Mouse (Mus musculus): Measurements from ENCODE around the gene Pdgfc.

Gene Pdgfc

DNA sequence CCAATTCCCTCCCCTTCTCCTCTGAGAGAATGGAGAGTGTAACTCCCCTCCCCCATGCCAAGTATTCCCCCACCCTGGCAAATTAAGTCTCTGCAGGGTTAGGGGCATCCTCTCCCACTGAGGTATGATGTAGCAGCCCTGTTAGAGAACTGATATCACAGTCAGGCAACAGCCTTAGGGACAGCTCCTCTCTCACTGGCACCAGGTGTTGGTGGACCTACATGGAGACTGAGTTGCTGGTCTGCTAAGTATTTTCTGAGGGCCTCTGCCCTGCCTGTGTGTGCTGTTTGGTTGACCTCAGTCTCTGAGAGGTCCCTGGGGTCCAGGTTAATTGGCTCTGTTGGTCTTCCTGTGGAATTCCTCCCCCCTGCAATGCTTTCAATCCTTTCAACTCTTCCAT lies 114.0 kb downstream of the Pdgfc start:
- DNase-seq (ENCODE audit: low read depth, low spot score): peak; percentile 4

DNA sequence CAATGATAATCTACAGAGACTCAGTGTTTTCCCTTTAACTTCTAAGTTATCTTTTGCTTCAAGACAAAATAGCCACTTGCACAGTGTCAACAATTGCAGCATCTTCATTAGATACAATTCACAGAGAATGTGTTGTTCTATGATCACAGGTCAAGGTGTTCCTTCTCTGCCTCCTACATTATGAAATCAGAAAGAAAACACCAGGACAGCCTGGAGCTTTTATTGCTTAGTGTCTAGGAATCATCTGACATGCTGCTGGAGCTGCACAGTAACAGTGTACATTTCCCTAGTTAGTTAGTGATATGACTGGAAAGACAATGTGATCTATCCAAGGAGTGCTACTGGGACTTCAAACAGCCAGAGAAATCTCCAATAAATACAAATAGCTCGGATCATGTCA lies 118.2 kb downstream of the Pdgfc start:
- no peak for DNase-seq (ENCODE audit: low read depth, low spot score)

DNA sequence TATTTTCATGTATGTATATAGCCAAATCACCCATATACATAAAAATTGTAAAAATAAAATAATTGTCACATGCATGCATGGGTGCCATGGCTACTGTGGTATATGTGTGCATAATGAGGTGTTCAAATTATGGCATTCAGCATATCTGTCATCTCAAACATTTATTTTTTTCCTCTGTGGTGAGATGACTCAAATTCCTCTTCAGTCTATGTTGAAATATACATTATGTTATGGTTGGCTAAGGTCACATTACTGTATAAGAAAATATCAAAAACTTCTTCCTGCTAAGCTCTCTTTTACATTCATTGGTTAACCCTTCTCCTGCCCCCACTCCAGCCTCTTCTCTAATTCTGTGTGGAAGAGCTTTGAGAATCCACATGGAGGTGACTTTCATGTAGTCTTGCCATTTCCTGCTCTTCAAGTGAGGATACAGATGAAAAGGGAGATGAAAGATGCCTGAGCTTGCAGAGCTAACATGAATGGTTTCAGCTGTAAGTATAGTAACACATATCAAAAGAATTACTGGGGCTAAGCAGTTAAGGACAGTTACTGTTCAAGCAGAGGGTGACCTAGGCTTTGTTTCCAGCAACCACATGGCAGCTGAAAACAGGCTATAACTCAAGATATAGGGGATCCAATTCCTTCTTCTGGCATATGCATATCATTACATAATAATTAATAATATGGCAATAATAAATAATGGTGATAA lies 124.4 kb downstream of the Pdgfc start:
- DNase-seq (ENCODE audit: low read depth, low spot score): no peak

DNA sequence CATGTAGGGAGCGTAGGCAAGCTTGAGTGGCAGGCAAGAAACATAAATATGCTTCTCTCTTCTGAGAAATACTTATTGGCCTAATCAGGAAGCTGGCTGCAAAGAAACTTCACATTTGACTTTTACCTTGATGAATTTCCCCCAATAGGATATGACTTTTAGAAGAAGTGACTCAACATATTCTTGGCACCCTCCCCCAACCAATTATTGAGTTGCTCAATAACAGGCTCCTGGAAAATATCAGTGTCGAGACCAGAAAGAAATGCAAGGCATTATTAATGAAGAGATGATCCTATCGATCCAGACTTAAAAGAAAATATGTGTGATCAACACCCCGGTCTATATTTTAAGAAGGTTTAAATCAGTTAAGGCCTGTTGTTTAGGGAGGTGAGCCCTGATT lies 125.9 kb downstream of the Pdgfc start:
- DNase-seq (ENCODE audit: low read depth, low spot score): no peak

DNA sequence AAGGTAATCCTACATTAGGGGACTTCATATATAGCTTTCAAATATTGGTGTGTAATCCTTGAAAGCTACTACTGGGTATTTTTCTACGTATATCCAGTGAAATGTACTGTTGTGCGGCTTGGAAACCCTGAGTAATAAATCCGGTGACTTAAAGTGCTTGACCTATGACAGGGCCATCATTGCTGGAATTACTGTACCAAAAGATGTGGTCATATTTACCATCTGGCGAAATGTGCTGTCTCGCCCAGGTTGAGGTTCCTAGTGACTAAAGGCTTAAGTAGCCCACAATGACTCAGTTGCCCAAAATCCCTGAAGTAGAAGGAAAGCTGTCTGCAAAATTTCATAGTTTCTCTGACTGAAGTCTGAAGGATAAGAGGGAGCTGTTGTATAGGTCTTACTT lies 127.9 kb downstream of the Pdgfc start:
- DNase-seq (ENCODE audit: low read depth, low spot score): no peak

DNA sequence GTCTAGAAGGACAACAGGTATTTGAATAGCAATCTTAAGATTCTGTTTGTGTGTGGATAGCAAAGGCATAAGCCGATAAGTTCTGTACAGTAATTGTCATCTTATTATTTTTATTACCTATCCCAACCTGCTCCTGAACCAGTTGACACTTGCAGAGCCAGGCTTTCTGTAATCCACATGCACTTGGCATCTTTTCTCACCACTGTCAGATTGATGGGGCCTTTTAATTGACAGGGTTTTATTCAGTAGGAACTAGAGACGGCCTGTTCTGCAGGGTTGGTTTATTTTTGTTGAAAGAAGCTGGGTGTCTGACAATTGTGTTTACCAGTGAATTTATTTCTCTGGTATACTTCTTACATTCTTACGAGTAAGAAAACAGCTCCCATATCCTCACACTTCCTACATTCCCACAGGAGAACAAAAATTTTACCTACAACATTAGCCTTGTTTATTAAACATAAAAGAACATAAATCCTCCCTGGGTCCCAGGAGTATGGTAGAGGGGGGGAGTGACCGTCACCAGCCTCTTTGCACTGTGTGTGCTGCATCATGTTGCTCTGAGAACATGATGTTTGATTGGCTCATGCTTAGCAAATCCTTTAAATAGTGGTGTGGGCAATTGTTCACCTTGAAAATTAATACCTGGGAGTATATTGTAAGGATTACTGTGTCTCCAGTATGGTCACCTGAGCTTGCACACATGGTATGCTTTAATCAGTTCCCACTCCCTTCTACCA lies 134.0 kb downstream of the Pdgfc start:
- DNase-seq (ENCODE audit: low read depth, low spot score): no peak

DNA sequence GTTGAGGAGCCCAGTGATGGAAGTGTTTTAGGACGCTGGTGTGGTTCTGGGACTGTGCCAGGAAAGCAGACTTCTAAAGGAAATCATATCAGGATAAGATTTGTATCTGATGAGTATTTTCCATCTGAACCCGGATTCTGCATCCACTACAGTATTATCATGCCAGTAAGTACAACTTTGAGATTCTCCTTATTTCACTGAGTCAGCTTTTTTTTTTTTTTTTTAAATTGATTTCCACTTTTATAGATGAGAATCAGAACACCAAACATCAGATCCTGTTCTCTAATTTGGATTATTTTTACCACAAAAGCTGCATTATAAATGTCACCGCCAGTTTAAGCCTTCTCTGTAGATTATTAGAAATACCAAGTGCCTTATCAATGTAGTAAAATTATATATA lies 138.6 kb downstream of the Pdgfc start:
- no peak for DNase-seq (ENCODE audit: low read depth, low spot score)

DNA sequence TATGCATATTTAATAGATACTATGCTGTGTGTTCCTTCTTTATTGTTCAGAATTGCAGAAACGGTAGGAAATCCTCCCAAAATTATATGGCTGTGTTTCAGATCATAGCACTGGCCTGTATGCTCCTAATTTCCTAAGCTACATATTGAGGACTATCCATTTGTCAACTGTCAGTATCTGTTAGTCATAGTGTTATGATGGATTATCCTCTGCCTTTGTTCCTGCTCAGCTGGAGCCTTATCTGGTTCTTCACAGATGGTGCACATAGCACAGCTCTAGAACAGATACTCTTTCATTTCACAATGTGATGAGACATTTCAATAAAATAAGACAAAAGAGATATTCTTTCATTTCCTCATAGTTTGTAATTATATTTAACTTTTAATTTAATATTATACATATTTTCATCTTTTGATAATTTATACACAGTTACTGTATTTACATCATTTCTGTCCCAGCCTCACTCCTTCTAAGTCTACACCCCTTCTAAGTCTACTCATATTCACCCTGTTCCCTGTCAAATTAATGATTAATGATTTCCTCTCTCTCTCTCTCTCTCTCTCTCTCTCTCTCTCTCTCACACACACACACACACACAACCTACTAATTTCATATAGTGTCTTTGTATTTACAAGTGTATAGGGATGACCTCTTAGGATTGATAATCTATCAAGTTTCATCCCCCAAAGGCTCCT lies 145.2 kb downstream of the Pdgfc start:
- no peak for DNase-seq (ENCODE audit: low read depth, low spot score)

DNA sequence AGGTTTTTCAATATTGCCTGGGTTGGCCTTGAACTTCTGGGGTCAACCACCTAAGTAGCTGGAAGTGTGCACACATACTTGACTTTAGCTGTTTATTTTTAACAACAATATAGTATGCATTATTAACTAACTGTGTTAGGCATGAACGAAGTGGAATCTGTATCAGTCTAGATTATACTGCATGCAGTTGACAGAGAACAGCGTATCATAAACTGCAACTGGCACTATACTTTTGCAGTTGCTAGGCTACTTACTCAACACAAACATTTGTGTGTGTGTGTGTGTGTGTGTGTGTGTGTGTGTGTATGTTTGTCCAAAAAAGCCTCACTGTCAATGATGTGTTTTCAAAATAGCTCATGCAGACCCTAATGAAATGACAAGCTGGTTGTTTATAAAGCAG lies 160.7 kb downstream of the Pdgfc start:
- DNase-seq (ENCODE audit: low read depth, low spot score): no peak

DNA sequence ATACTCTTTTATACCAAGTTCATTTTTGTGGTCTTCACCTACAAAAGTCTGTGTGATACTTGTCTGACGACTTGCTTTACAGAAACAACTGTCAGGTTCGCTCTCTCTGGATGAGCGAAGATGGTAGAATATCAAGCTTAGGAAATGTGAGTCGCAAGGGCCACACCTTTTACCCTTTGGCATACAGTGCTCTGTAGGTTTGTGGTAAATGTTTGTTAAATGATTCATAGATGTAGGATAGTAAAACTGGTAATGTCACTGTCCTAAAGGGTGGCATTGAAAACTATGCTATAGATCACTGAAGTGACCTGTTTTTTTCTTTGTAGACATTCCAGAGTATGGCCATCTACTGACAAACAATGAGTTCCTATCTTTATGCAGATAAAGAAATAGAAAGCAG lies 161.4 kb downstream of the Pdgfc start:
- no peak for DNase-seq (ENCODE audit: low read depth, low spot score)

DNA sequence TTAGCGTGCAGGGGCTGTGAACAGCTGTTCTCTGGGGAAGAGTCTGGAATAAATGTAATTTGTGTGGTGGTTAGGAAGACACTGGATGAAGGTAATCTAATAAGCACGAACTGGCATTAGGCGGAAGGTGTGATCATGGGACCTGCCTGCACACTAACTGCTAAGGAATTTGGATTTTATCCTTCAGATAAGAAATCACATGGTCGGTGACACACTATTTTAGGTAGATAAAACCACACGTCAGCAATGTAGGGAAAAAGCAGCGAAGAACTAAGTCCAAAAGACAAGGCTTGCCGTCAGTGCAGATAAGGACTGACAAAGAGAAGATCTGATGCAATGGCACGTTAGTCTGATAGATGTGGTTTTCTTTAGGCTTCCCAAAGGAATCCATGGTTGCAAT lies 164.4 kb downstream of the Pdgfc start:
- no peak for DNase-seq (ENCODE audit: low read depth, low spot score)

DNA sequence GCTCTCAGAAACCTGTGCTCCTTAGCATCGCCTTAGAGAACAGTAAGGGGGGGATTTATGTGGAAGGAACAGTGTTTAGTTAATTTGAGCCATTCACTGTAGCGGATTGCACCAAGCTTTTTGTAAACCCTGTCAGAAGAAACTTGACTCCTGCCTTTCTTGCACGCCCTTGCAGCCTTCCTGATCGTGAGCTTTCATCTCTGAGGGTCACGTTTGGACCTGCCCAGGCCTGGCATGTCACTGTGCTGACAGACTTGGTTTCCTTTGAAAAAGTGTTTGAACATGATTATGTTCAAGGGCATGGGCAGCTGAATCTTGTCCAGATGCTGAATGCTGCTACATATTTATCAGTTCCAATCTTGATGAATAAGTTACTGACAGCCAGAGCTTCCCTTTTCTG lies 169.0 kb downstream of the Pdgfc start:
- no peak for DNase-seq (ENCODE audit: low read depth, low spot score)

DNA sequence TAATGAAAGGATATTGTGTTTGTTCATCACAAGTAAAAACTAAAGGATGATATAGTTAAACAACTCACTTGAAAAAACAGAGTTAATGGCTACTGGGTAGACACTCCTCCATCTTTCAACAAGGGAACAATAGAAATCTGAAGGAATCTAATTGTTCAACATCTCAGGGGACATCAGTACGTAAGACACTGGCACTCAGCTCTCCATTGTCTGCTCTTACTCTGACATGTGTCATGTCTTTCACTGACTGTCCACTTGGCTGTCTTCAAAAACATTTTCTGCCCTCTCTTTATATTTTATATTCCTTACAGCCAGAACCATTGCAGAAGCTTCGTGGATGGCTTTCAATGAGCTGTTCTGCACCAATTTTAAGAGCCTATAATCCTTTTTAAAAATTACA lies 172.0 kb downstream of the Pdgfc start:
- DNase-seq (ENCODE audit: low read depth, low spot score): no peak

DNA sequence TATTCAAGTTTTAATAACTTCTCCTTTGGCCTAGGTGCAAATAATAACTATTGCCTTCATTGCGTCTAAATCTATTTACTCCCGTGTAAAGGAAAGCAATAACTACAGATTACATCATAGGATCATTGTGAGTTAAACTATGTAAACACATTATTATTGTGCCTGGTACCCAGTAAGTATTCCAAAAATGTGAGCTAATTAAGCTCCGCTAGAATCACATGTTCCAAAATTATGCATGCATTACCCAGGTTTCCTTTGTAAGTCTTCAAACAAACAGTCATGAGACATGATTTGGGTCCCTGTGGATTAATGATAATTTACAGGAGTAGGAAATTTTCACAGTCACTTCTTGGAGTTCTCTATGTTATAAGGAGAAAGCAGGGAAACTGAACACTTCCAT lies 174.9 kb downstream of the Pdgfc start:
- no peak for DNase-seq (ENCODE audit: low read depth, low spot score)

DNA sequence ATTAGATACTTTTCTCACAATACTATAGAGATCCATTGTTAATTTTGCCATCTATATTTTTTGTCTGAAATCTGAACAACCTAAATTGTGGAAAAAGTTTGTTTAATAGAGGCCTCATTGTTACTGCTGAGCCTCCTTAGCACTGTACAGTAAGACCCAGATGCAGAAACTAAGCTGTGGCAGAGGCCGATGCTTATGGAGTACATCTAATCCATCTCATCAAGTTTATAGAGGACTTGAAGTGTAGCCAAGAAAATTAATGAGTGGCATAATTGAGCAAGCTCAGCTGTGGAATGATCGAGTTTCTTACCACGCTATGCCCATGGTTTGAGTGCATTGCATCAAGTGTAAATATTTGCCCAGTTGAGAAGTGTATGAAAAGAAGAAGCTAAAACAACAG lies 175.4 kb downstream of the Pdgfc start:
- DNase-seq (ENCODE audit: low read depth, low spot score): no peak

DNA sequence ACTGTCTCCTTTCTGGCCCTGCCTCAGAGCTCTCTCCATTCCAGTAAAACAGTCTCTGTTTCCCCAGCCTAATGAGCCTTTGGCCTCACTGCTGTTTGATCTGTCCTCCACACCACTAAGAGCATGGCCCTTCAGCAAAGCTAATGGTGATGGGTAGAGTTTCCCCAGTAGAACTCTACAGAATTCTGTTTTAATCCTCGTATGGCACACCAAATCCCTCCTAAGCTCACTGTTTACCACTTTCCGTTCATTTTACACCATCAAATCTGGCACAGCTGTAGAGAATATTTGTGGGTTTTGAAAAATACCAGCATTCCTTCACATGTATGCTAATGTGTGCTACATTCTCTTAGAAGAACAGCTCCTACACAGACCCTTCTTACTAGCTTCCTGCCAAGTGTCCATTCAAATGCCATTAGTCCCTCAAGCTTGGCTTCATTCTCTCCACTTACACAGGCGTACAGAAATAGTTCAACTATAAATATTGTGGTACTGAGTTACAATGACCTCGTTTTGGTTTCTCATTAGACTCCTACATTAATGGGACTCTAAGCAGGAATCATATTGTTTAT lies 179.4 kb downstream of the Pdgfc start:
- no peak for DNase-seq (ENCODE audit: low read depth, low spot score)

DNA sequence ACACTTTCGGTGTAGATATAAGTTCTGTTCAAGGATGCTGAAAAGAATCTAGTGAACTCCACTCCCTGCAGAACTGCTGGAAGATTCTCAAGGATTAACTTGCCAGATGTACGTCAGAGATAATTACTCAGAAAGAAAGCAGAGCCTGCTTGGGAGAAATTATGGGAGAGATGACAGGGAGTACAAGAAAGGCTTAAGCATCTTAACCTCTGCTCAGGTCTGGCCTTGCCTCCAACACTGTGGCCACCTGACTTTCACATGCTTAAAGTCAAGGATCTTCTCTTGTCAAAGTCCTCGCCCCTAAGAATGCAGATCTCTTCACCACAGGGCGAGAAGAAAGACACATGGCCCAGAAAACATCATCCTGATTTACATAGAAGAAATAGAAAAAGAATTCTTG lies 185.5 kb downstream of the Pdgfc start:
- no peak for DNase-seq (ENCODE audit: low read depth, low spot score)

DNA sequence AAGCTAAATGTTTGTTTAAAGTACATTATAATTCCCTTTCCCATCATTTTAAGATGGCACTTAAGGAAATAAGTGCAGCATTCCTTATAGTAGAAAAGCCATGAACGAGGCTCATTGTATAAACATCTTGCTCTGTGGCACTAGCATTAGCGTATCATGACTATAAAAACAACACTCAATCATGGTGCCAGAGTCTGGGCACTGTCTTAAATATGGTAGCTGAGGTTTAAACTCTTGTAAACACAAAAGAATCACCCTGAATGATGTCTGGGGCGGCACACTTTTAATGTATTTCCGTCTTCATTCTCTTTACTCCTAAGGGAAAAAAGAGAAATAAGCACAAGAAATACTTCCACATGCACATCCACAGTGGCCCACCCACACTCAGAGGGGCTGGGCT lies 192.1 kb downstream of the Pdgfc start:
- DNase-seq (ENCODE audit: low read depth, low spot score): no peak

DNA sequence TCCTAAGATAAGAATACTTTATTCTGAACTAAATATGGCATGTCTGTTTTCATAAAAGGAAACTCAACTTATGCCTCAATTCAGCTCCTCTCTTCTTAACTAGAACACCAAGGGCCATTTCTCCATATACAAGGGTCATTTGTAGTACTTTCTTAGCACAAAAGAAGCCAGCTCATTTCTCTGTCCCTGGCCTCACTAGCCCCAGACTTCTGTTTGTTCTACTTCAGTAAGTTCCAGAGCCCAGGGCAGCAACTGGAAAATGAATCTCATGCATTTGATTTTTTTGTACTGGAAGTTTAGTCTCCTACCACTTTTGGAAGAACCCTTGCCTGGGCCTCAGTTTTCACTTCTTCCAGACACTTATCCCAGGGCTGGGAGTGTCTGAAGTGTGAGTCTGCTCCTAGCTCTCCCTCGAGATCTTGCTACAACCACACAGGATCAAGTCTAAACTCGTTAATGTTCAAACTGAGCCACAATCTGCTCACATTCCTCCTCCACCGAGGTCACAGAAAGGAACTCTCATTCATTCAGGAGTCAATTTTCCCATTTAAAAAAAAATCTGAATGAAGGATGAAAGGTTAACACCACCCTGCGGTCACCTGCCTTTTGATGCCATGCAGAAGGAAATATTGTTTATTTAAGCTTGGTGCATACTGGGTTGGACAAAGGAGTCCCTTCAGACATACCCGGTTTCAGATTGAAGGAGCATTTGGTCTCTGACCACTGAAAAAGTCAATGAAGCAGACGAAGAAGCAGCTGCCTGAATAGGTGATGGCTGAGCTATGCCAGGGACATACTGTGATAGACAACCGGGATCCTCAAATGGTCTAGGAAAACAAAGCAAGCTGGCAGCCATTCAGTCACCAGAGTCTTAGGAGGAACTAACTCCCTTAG lies 206.7 kb downstream of the Pdgfc start:
- no peak for DNase-seq (ENCODE audit: low read depth, low spot score)

DNA sequence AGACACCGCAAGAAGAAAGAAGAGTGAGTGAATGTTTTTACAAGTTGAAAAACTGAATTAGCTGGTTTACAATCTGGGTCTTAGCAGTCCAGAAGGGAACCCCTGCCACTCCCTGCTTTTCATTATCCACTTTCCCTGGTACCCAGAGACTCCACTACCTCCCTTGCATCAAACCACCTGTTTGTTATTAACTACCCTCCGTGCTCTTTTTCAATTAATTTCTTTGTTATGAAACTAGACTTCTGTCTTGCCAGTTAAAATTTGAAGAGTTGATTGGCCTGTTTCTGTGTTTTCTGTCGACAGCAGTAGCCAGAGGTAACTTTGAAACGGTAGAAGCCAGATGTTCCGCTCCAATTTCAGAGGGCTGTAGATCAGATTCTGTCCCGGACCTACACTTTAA lies 207.4 kb downstream of the Pdgfc start:
- no peak for DNase-seq (ENCODE audit: low read depth, low spot score)

DNA sequence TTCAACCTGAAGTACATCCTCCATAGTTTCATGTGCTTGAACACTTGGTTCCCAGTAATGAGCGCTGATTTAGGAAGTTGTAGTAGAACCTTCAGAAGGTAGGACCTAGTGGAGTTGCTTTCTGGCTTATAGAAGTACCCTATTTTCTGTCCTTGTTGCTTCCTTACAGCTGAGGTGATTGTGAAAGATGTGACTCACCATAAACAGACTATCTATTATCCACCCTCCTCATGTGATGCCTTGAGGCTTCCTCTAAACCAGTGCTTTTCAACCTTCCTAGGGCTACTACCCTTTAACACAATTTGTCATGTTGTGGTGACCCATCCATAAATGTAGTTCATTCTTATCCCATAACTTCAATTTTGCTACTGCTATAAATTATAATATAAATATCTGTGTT lies 226.6 kb downstream of the Pdgfc start:
- no peak for DNase-seq (ENCODE audit: low read depth, low spot score)

All from R1 (cell line).